Mouse (Mus musculus) neural tube, embryonic 15.5 days (tissue): Measurements from ENCODE around the gene Bmpr2. TPM values are rescaled to one million over a fixed set of nuclear protein-coding genes. Genes with fewer than 3 reads are reported as not detected.

Experiments used
- ATAC-seq: fragments of 200-750 bp; cut with Nextera tagmentation; 2 replicates; pipeline ENCODE4 v1.8.0; 2017; ENCODE audit warnings: mild to moderate bottlenecking, moderate TSS enrichment, moderate library complexity; ENCODE audit not compliant: low FRiP score
- H3K27ac ChIP-seq: fragments of 300-500 bp; sonication (generic); replicated peaks from 2 replicates; pipeline ENCODE4 v1.5.1; 2015; ENCODE audit warnings: mild to moderate bottlenecking, inconsistent platforms
- H3K27me3 ChIP-seq: fragments of 300-500 bp; sonication (generic); replicated peaks from 2 replicates; pipeline ENCODE4 v1.6.1; 2015; ENCODE audit warnings: inconsistent platforms
- H3K36me3 ChIP-seq: fragments of 300-500 bp; sonication (generic); 2 replicates; pipeline ENCODE4 v1.6.1; 2015; ENCODE audit warnings: inconsistent platforms
- H3K4me1 ChIP-seq: fragments of 300-500 bp; sonication (generic); 2 replicates; pipeline ENCODE4 v1.6.1; 2015; ENCODE audit warnings: inconsistent platforms
- H3K4me2 ChIP-seq: fragments of 300-500 bp; sonication (generic); 2 replicates; pipeline ENCODE4 v1.6.1; 2015; ENCODE audit warnings: inconsistent platforms, mild to moderate bottlenecking, moderate library complexity
- H3K4me3 ChIP-seq: fragments of 300-500 bp; sonication (generic); replicated peaks from 2 replicates; pipeline ENCODE4 v1.5.1; 2015; ENCODE audit warnings: mild to moderate bottlenecking, inconsistent platforms
- H3K9ac ChIP-seq: fragments of 300-500 bp; sonication (generic); replicated peaks from 2 replicates; pipeline ENCODE4 v1.6.1; 2015; ENCODE audit warnings: mild to moderate bottlenecking, inconsistent platforms
- H3K9me3 ChIP-seq: fragments of 300-500 bp; sonication (generic); replicated peaks from 2 replicates; pipeline ENCODE4 v1.6.1; 2016; ENCODE audit warnings: inconsistent platforms
- WGBS: fragments of 180-500 bp; shearing (Covaris S2); methylation state at CpG from one replicate; pipeline ENCODE4 v1.1.7; 2015; ENCODE audit warnings: mixed read lengths; 5-methylcytosine and 5-hydroxymethylcytosine counted together
- polyA plus RNA-seq: library from polyadenylated mRNA; unstranded; fragments of >200 nt; fragmentation: Nextera tagmentation; extraction: Ambion mirVana; gene quantifications from 2 replicates; pipeline ENCODE4 v1.2.1, GENCODE M21; 2015

Gene Bmpr2
- polyA plus RNA-seq, 1 experiment from 2014 or later = 10.5 TPM

GRCm38 (mm10) chr1:59918075-59918474, 154.9 kb downstream of the Bmpr2 start:
- Histone ChIP-seq H3K4me1 (peaks cover 30% of the 10 kb centered on the region), H3K4me2 (no peak overlapping the region), H3K9ac (no peak overlapping the region), H3K9me3 (no peaks in the 10 kb centered on the region), H3K36me3 (no peaks in the 10 kb centered on the region), H3K4me3 (no peak overlapping the region), H3K27me3 (no peaks in the 10 kb centered on the region), H3K27ac (no peak overlapping the region)
- no peak for ATAC-seq

GRCm38 (mm10) chr1:59923201-59923600, 160.0 kb downstream of the Bmpr2 start:
- no peak for ATAC-seq

GRCm38 (mm10) chr1:59923673-59924072, 160.5 kb downstream of the Bmpr2 start:
- Histone ChIP-seq H3K4me3 (no peak overlapping the region), H3K9me3 (no peaks in the 10 kb centered on the region), H3K27ac (no peak overlapping the region), H3K36me3 (no peaks in the 10 kb centered on the region), H3K27me3 (no peaks in the 10 kb centered on the region), H3K9ac (no peak overlapping the region), H3K4me2 (no peak overlapping the region), H3K4me1 (no peaks in the 10 kb centered on the region)
- 94% methylated on average over 1 of the region's 1 CpGs for WGBS
- no peak for ATAC-seq

More at GRCm38 (mm10) chr1:59923201-59923600, 160.0 kb downstream of the Bmpr2 start:
- Histone ChIP-seq H3K27me3 (no peaks in the 10 kb centered on the region), H3K36me3 (no peaks in the 10 kb centered on the region), H3K4me3 (no peak overlapping the region), H3K4me1 (no peaks in the 10 kb centered on the region), H3K9ac (no peak overlapping the region), H3K27ac (no peak overlapping the region), H3K9me3 (no peaks in the 10 kb centered on the region), H3K4me2 (no peak overlapping the region)
- 67% methylated on average over 1 of the region's 1 CpGs for WGBS

GRCm38 (mm10) chr1:59924411-59924810, 161.2 kb downstream of the Bmpr2 start:
- Histone ChIP-seq H3K27ac (no peak overlapping the region), H3K9ac (no peak overlapping the region), H3K36me3 (no peaks in the 10 kb centered on the region), H3K4me3 (no peak overlapping the region), H3K27me3 (no peaks in the 10 kb centered on the region), H3K4me2 (no peak overlapping the region), H3K9me3 (no peaks in the 10 kb centered on the region), H3K4me1 (no peaks in the 10 kb centered on the region)
- WGBS = 93% methylated on average over 2 of the region's 2 CpGs
- no peak for ATAC-seq

GRCm38 (mm10) chr1:59926021-59926672, 162.9 kb downstream of the Bmpr2 start:
- Histone ChIP-seq H3K4me3 (no peak overlapping the region), H3K27me3 (no peaks in the 10 kb centered on the region), H3K4me1 (no peaks in the 10 kb centered on the region), H3K9ac (no peak overlapping the region), H3K27ac (no peak overlapping the region), H3K36me3 (no peaks in the 10 kb centered on the region), H3K4me2 (no peak overlapping the region), H3K9me3 (no peaks in the 10 kb centered on the region)
- ATAC-seq = peak; percentile 50
- WGBS = 88% methylated on average over 3 of the region's 3 CpGs

- WGBS = 89% methylated on average over 2 of the region's 2 CpGs
- H3K27ac ChIP-seq = no peak overlapping the region
- H3K4me1 ChIP-seq = no peaks in the 10 kb centered on the region
- H3K9ac ChIP-seq = no peak overlapping the region
- no peaks in the 10 kb centered on the region for H3K36me3 ChIP-seq
- no peak overlapping the region for H3K4me2 ChIP-seq
- no peak for ATAC-seq
- no peak overlapping the region for H3K4me3 ChIP-seq
- H3K27me3 ChIP-seq = no peaks in the 10 kb centered on the region
- H3K9me3 ChIP-seq = no peaks in the 10 kb centered on the region
Measured at GRCm38 (mm10) chr1:59927131-59927680, 164.0 kb downstream of the Bmpr2 start.

Other genes starting within 250 kb of the Bmpr2 start
- 9.6 and 10.0 TPM in 2 replicates for gene Gm973, start 247.1 kb upstream of the Bmpr2 start, polyA plus RNA-seq
- gene Sumo1, start 92.6 kb upstream of the Bmpr2 start, polyA plus RNA-seq = 327 and 333 TPM in 2 replicates
- 140 and 175 TPM in 2 replicates for gene Nop58, start 78.4 kb upstream of the Bmpr2 start, polyA plus RNA-seq
- 27.4 and 33.1 TPM in 2 replicates for gene Fam117b, start 149.6 kb downstream of the Bmpr2 start, polyA plus RNA-seq